Mouse (Mus musculus): Measurements from ENCODE around the gene B4galnt2. TPM values are rescaled to one million over a fixed set of nuclear protein-coding genes. Genes with fewer than 3 reads are reported as not detected.

The B4galnt2 gene
- not detected in 2 replicates for polyA plus RNA-seq (2012; rRNA removed)

DNA sequence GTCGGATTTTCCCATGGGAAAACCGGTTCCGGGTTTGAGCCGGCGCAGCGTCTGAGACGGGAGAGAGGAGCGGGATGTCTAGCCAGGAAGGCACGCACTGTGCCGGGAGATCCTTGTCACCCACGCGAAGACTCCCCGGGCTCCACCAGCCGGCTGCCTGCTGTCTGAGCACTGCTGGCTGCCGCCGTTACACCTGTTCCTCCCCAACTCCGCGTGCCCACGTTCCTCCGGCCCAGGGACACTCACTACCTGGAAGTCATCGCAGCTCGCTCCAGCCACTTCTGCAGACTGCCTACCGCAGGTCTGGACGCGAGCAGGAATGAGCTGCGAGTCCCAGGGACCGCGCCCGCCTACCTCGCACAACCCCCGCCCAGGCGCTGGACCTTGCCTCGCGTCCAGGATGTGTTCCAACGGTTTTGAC lies at the start of gene B4galnt2:
B4galnt2 (minus strand) TSS at position 321 of the 421 bp plus-strand sequence.

DNA sequence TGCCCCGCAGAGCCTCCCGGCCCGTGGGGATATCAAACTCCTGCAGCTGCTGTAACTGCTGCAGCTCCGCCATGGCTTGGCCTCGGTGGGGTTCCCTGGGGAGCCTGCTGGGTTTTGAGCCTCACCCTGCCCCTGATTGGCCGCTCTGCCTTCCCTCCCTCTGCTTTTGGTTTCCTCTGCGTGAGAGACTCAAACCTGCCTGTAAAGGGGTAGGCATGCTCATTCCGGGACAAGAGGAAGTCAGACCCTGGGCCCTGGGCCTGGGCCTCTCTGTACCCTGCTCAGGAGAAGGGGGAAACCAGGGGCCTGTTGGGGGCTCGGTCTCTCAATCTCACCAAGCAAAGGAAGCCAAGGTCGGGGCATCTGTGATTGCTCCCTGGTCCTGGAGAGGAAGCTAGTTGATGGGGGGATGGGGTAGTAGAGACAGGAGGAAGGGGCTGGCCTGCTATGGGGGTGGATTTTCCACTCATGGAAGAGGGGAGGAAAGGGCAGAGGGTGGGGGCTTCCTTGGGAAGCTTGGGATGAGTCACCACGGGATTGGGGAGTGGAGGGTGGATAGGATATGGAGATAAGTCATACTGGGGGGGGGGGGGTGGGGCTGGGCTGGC lies 72.5 kb downstream of the B4galnt2 start, which contains the start of gene Abi3:
Abi3 (minus strand) TSS at position 403 of the 608 bp plus-strand sequence.

DNA sequence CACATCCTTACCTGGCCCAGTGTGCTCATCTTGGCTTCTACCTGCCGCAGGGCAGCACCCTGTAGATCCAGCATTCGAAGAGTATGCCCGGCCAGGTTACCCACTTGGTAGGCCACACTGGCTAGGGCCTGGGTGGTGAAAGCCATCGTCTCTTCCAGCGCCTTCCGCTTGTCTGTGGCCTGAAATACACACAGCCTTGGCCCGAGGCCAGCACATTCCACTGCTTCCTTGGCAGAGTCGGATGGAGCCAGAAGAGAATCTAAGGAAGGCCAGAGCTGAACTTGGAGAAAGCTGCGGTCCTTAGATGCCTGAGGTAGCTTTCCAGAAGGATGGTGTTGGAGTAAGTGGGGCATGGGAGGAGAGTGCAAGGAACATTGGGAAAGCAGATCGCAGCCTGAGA lies 77.6 kb downstream of the B4galnt2 start, which contains the start of gene Gngt2:
Gngt2 (plus strand) TSS at position 158 of the 400 bp plus-strand sequence.

GRCm38 (mm10) chr11:95824071-95824876 lies 90.4 kb downstream of the B4galnt2 start, which contains the start of gene Phospho1:
Gene Phospho1, plus strand, starts transcription at chr11:95824499.

Other genes with a start within 250 kb of the B4galnt2 start
- gene Phb, start 247.9 kb downstream of the B4galnt2 start, polyA plus RNA-seq (2012; rRNA removed): 298 and 313 TPM in 2 replicates
- gene Zfp652, start 202.2 kb downstream of the B4galnt2 start, polyA plus RNA-seq (2012; rRNA removed): 26.7 and 27.2 TPM in 2 replicates
- 0.33 and 0.37 TPM in 2 replicates for gene B130006D01Rik, start 191.3 kb downstream of the B4galnt2 start, polyA plus RNA-seq (2012; rRNA removed)
- gene Phospho1, start 90.4 kb downstream of the B4galnt2 start, polyA plus RNA-seq (2012; rRNA removed): 4.9 and 8.8 TPM in 2 replicates
- 2.8 and 5.2 TPM in 2 replicates for gene Gngt2, start 77.7 kb downstream of the B4galnt2 start, polyA plus RNA-seq (2012; rRNA removed)
- gene Abi3, start 72.4 kb downstream of the B4galnt2 start, polyA plus RNA-seq (2012; rRNA removed): 2.4 and 3.7 TPM in 2 replicates
- gene Igf2bp1, start 91.0 kb upstream of the B4galnt2 start, polyA plus RNA-seq (2012; rRNA removed): 12.6 and 15.4 TPM in 2 replicates
- gene Gip, start 109.7 kb upstream of the B4galnt2 start, polyA plus RNA-seq (2012; rRNA removed): not detected in 2 replicates
- 57.4 and 65.3 TPM in 2 replicates for gene Snf8, start 120.0 kb upstream of the B4galnt2 start, polyA plus RNA-seq (2012; rRNA removed)
- 55.7 and 60.0 TPM in 2 replicates for gene Ube2z, start 150.5 kb upstream of the B4galnt2 start, polyA plus RNA-seq (2012; rRNA removed)
- gene Atp5g1, start 160.8 kb upstream of the B4galnt2 start, polyA plus RNA-seq (2012; rRNA removed): 328 and 335 TPM in 2 replicates
- not detected in 2 replicates for gene Calcoco2, start 197.1 kb upstream of the B4galnt2 start, polyA plus RNA-seq (2012; rRNA removed)
- 0.75 and 0.84 TPM in 2 replicates for gene Ttll6, start 218.9 kb upstream of the B4galnt2 start, polyA plus RNA-seq (2012; rRNA removed)

All from central nervous system, embryonic 14 days (tissue).